In the genomic region with DNA sequence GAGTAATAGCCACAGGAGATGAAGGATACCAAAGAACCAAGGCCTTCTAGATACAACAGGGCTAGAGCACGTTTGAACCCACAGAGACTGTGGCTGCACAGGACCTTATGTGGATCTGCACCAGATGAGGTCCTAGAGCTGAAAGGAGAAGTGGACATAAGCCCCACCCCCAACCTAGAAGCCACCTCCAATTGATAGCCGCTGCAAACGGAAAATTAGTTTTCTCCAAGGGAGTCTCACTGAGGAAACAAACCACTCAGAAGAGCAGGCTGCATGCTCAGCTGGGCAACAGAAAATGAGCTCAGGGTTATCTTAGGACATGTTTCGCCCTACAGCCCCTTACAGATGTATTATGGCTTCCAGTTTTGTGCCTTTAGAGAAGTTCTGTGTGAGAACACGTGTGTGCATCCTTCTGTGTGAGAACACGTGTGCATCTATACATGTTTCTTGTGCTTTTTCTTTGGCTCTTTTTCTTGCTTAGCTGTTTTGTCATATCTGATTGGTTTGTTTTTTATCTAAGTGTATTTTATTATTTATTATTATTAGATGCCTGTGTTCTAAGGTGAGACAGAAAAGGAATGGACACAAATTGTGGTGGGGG, we compare ENCODE assay signal across 20 mouse cellular contexts.
"Had no signal": no experiment of that assay in that cellular context is flagged by ENCODE, and none has a peak within 500 bp of the region (broad histone marks: within the 10 kb centered on the region; RNA-seq: fewer than 3 reads in every experiment).

No protein-coding gene starts in this region.

- ATAC-seq: liver, embryonic 12.5 days; midbrain, embryonic 15.5 days had no signal

- DNase-seq: kidney, adult 8-10 months; kidney, postnatal 10 days; kidney, postnatal 36 days; layer of hippocampus, adult 9-11 months; liver; lung, adult 18-20 months; lung, postnatal 10 days; lung, postnatal 36 days; thymus, adult 2 months; thymus, postnatal 14 days; thymus, postnatal 4 days had no signal

- H3K27me3 ChIP-seq: kidney, embryonic 15.5 days; limb, embryonic 13.5 days; liver, embryonic 12.5 days; liver, embryonic 15.5 days; lung, embryonic 15.5 days; midbrain, embryonic 12.5 days; midbrain, embryonic 15.5 days; neural tube, embryonic 12.5 days; neural tube, embryonic 15.5 days had no signal
